Mouse (Mus musculus): Measurements from ENCODE around the gene Lipm. TPM values are rescaled to one million over a fixed set of nuclear protein-coding genes. Genes with fewer than 3 reads are reported as not detected.

The Lipm gene
- not detected for polyA plus RNA-seq (2017; shearing (Covaris generic))

GRCm38 (mm10) chr19:34100633-34101032 lies at the start of gene Lipm:
Gene Lipm, plus strand, starts transcription at chr19:34100933.

GRCm38 (mm10) chr19:34066779-34067472 lies 33.8 kb upstream of the Lipm start, which contains the start of gene Lipn:
Gene Lipn, plus strand, starts transcription at chr19:34067358.

GRCm38 (mm10) chr19:34165891-34166290 lies 65.2 kb downstream of the Lipm start, which contains the start of gene Ankrd22:
Gene Ankrd22, minus strand, starts transcription at chr19:34166053.

Other genes with a start within 250 kb of the Lipm start
- not detected for gene Lipf, start 139.7 kb upstream of the Lipm start, polyA plus RNA-seq (2017; shearing (Covaris generic))
- gene Lipk, start 92.6 kb upstream of the Lipm start, polyA plus RNA-seq (2017; shearing (Covaris generic)), result not detected
- not detected for gene Lipn, start 33.6 kb upstream of the Lipm start, polyA plus RNA-seq (2017; shearing (Covaris generic))
- gene Ankrd22, start 65.1 kb downstream of the Lipm start, polyA plus RNA-seq (2017; shearing (Covaris generic)), result not detected
- 86.8 TPM for gene Stambpl1, start 91.3 kb downstream of the Lipm start, polyA plus RNA-seq (2017; shearing (Covaris generic))
- gene Acta2, start 154.7 kb downstream of the Lipm start, polyA plus RNA-seq (2017; shearing (Covaris generic)), result 0.36 TPM
- gene Fas, start 189.7 kb downstream of the Lipm start, polyA plus RNA-seq (2017; shearing (Covaris generic)), result 106 TPM

Data from CD4-positive, CD25-positive, alpha-beta regulatory T cell, adult 9 weeks (primary cell).